20 mouse cellular contexts compared by ENCODE assay signal in the genomic region with DNA sequence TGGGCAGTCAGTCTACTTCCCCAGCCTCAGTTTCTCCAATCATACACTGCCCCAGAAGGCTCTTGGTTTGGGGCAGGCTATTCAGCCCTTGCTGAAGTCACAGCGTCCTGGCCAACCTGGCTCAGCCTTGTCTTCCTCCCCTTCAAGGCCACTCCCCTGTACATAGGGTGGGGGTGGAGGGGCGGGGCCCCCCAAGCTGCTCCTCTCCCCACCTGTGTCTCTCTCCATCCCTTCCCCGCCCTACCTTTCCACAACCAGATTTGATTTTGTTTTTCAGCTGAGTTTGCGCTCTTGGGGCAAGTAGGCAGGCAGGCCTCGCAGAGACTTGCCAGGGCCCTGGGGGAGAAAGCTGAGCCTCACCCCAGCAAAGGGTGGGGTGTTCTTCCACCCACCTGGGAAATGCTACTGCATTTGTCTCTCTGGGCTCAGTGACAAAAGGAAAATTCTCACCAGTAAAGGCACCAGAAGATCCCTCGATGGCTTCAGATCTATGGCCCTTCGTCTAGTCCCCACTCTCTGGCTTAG. TPM values are rescaled to one million over a fixed set of nuclear protein-coding genes. Genes with fewer than 3 reads are reported as not detected.
DNase-seq lines count a peak whose midpoint lies in the region; ATAC-seq and TF ChIP-seq lines count a peak whose summit lies in the region.
"Had no signal": no experiment of that assay in that cellular context is flagged by ENCODE, and none has a peak within 500 bp of the region (broad histone marks: within the 10 kb centered on the region; RNA-seq: fewer than 3 reads in every experiment).

No protein-coding gene starts in this region.

- H3K27me3 ChIP-seq in embryonic facial prominence, embryonic 14.5 days (replicated peaks; ENCODE audit: control insufficient read depth, insufficient read depth, low read length) = no peaks in the 10 kb centered on the region
- H3K27me3 ChIP-seq in myocyte (ENCODE audit: control insufficient read depth, insufficient read depth, insufficient read length) = no peaks in the 10 kb centered on the region
- H3K27me3 ChIP-seq: forebrain, embryonic 13.5 days had no signal

- H3K79me2 ChIP-seq in myocyte (ENCODE audit: control insufficient read depth, insufficient read depth) = peaks cover 38% of the 10 kb centered on the region

- TF ChIP-seq POLR2A in myocyte (IDR thresholded peaks at IDR 0.05; ENCODE audit: insufficient read length, low read depth) = no peak

- H3K9ac ChIP-seq in embryonic facial prominence, embryonic 14.5 days (ENCODE audit: low read depth, low read length) = no peak overlapping the region
- H3K9ac ChIP-seq: forebrain, embryonic 13.5 days; forebrain, postnatal 0 days; heart, embryonic 15.5 days; hindbrain, embryonic 14.5 days had no signal

- H3ac ChIP-seq in myocyte (ENCODE audit: control insufficient read depth, insufficient read length) = no peak overlapping the region

- H3K9me3 ChIP-seq in embryonic facial prominence, embryonic 14.5 days (ENCODE audit: control insufficient read depth, low read length) = no peaks in the 10 kb centered on the region
- H3K9me3 ChIP-seq: forebrain, embryonic 13.5 days; heart, embryonic 15.5 days; hindbrain, embryonic 10.5 days had no signal

- peak overlapping the region; percentile 67; the same call in 1 of the 2 replicates for H3K27ac ChIP-seq in embryonic facial prominence, embryonic 14.5 days (replicated peaks; ENCODE audit: low read depth, low read length)
- H3K27ac ChIP-seq: forebrain, embryonic 13.5 days; heart, adult 2 months; heart, embryonic 15.5 days; hindbrain, embryonic 10.5 days; hindbrain, embryonic 14.5 days had no signal

- H3K4me2 ChIP-seq in embryonic facial prominence, embryonic 14.5 days (ENCODE audit: low read depth, low read length) = no peak overlapping the region
- peak overlapping the region; percentile 25 for H3K4me2 ChIP-seq in myocyte (ENCODE audit: low read depth)
- H3K4me2 ChIP-seq: forebrain, embryonic 13.5 days; heart, embryonic 11.5 days; heart, embryonic 15.5 days; hindbrain, embryonic 14.5 days had no signal

- no peak for DNase-seq in frontal cortex, postnatal 14 days (ENCODE audit: low spot score in 2 of 2)
- DNase-seq in embryonic facial prominence, embryonic 14.5 days (ENCODE audit: low spot score) = peak; percentile 73
- no peak for DNase-seq in urinary bladder, postnatal 4 days (ENCODE audit: low spot score in 2 of 2)
- no peak for DNase-seq in cerebellum, adult 11-12 months
- no peak for DNase-seq in gastrocnemius, postnatal 25 days
- DNase-seq: adrenal gland, postnatal 10 days; cerebellum, adult 18-20 months; cerebellum, postnatal 10 days; forebrain, postnatal 0 days; heart, adult 2 months; heart, postnatal 14 days had no signal

- ATAC-seq in frontal cortex, adult (ENCODE audit: low TSS enrichment) = peak; percentile 17; the same call in 1 of the 2 replicates
- peak; percentile 88 for ATAC-seq in embryonic facial prominence, embryonic 14.5 days (ENCODE audit: low read depth)
- ATAC-seq: forebrain, embryonic 13.5 days; forebrain, postnatal 0 days had no signal

- no peak overlapping the region for H3K4me3 ChIP-seq in embryonic facial prominence, embryonic 14.5 days (ENCODE audit: low read depth, low read length)
- H3K4me3 ChIP-seq in myocyte = no peak overlapping the region
- H3K4me3 ChIP-seq: forebrain, embryonic 13.5 days; heart, adult 2 months; heart, embryonic 15.5 days; hindbrain, embryonic 10.5 days had no signal

- 48% methylated on average over 7 of the region's 7 CpGs for WGBS in embryonic facial prominence, embryonic 14.5 days

- H3K4me1 ChIP-seq in embryonic facial prominence, embryonic 14.5 days (ENCODE audit: control insufficient read depth, insufficient read depth, low read length) = 0 out of 2 replicates have a peak, but pooled peaks cover 7% of the 10 kb centered on the region
- H3K4me1 ChIP-seq: heart, embryonic 15.5 days; hindbrain, embryonic 10.5 days had no signal

- no peaks in the 10 kb centered on the region for H3K36me3 ChIP-seq in embryonic facial prominence, embryonic 14.5 days (ENCODE audit: control insufficient read depth, insufficient read depth, low read length)
- peaks cover 26% of the 10 kb centered on the region for H3K36me3 ChIP-seq in myocyte (ENCODE audit: control insufficient read depth, insufficient read depth)
- H3K36me3 ChIP-seq: heart, embryonic 15.5 days; hindbrain, embryonic 10.5 days had no signal

TF ChIP-seq in myocyte, 11 proteins besides CTCF, POLR2A, EP300 and RAD21:
- no peak for TF ChIP-seq REST (IDR thresholded peaks at IDR 0.05; ENCODE audit: insufficient read depth, insufficient read length)
- TF ChIP-seq CEBPB (IDR thresholded peaks at IDR 0.05; ENCODE audit: insufficient read depth, poor library complexity, severe bottlenecking) = no peak
- no peak for TF ChIP-seq TCF12 (IDR thresholded peaks at IDR 0.05; ENCODE audit: insufficient read depth, poor library complexity, severe bottlenecking)
- no peak for TF ChIP-seq SRF (IDR thresholded peaks at IDR 0.05; ENCODE audit: control insufficient read depth, insufficient read length, low read depth)
- TF ChIP-seq E2F4 (IDR thresholded peaks at IDR 0.05; ENCODE audit: insufficient read depth) = no peak
- no peak for TF ChIP-seq TCF3 (IDR thresholded peaks at IDR 0.05; ENCODE audit: insufficient read length, low read depth)
- no peak for TF ChIP-seq MAX (IDR thresholded peaks at IDR 0.05; ENCODE audit: low read depth)
- no peak for TF ChIP-seq MYOD1 (IDR thresholded peaks at IDR 0.05; ENCODE audit: control insufficient read depth in 1 of 3, insufficient read length in 2 of 3, low read depth in 2 of 3)
- no peak for TF ChIP-seq POLR2AphosphoS2 (IDR thresholded peaks at IDR 0.05; ENCODE audit: insufficient read length, low read depth)
TF ChIP-seq in myocyte: peak in this region for 0.

RNA-seq across cellular contexts. Expression of gene Pkp1, which starts 19.0 kb away (rescaled TPM):
- 15.2 and 20.1 TPM in 2 replicates for polyA plus RNA-seq in embryonic facial prominence, embryonic 14.5 days (2014; fragmentation: Nextera tagmentation; extraction: Ambion mirVana)
- 74.8 TPM for polyA plus RNA-seq in myocyte (2012; fragmentation: generic; extraction: Trizol)
- total RNA-seq in gastrocnemius, postnatal 25 days (2021) = under 1 TPM in 1 of 2 experiments, not detected in 1; 0.11 TPM
- total RNA-seq: adrenal gland, postnatal 10 days; adrenal gland, postnatal 4 days; heart, adult 2 months; MEL had no signal
- polyA plus RNA-seq: forebrain, embryonic 13.5 days; hindbrain, embryonic 14.5 days had no signal
